Mouse (Mus musculus) liver, adult 2 months (tissue): ENCODE data around the gene Arhgef11. TPM values are rescaled to one million over a fixed set of nuclear protein-coding genes. Genes with fewer than 3 reads are reported as not detected.

Experiments used
- DNase-seq: peaks from one replicate; pipeline ENCODE4 v3.0.0-alpha.2; 2011; ENCODE audit warnings: low read depth, low spot score; ENCODE audit errors: extremely low read depth
- H3K27ac ChIP-seq: fragments of 200-500 bp; replicated peaks from 2 replicates; pipeline ENCODE4 v1.5.1; 2012; ENCODE audit warnings: low read depth, mild to moderate bottlenecking, control low read depth, inconsistent platforms, low read length; ENCODE audit not compliant: insufficient read depth
- H3K27me3 ChIP-seq: fragments of 200-500 bp; 2 replicates; pipeline ENCODE4 v1.6.1; 2012; ENCODE audit warnings: mild to moderate bottlenecking, moderate library complexity, low read length, inconsistent platforms; ENCODE audit not compliant: control insufficient read depth, insufficient read depth
- H3K36me3 ChIP-seq: fragments of 200-500 bp; 2 replicates; pipeline ENCODE4 v1.6.1; 2012; ENCODE audit warnings: low read length, inconsistent platforms; ENCODE audit not compliant: control insufficient read depth, insufficient read depth
- H3K4me1 ChIP-seq: fragments of 200-500 bp; 2 replicates; pipeline ENCODE4 v1.6.1; 2011; ENCODE audit warnings: low read length; ENCODE audit not compliant: control insufficient read depth, insufficient read depth
- H3K4me3 ChIP-seq: fragments of 200-500 bp; 2 replicates; pipeline ENCODE4 v1.5.1; 2011; ENCODE audit warnings: low read depth, mild to moderate bottlenecking, control low read depth, low read length, moderate library complexity; ENCODE audit not compliant: insufficient read depth
- H3K79me2 ChIP-seq: fragments of 200-500 bp; 2 replicates; pipeline ENCODE4 v1.6.1; 2012; ENCODE audit warnings: inconsistent platforms, mild to moderate bottlenecking, low read length, moderate library complexity; ENCODE audit not compliant: control insufficient read depth, insufficient read depth
- H3K9ac ChIP-seq: fragments of 200-500 bp; 2 replicates; pipeline ENCODE4 v1.6.1; 2012; ENCODE audit warnings: low read depth, mild to moderate bottlenecking, control low read depth, inconsistent platforms, low read length
- CTCF ChIP-seq: fragments of 200-500 bp; IDR thresholded peaks from 2 replicates; pipeline ENCODE4 v1.5.1; 2011; ENCODE audit warnings: low read depth, low read length, control low read depth
- POLR2A ChIP-seq: fragments of 200-500 bp; IDR thresholded peaks from 2 replicates; pipeline ENCODE4 v1.6.1; 2011; ENCODE audit warnings: low read length, control low read depth; ENCODE audit not compliant: insufficient read depth; ENCODE audit errors: extremely low read depth
- WGBS: fragments of 180-500 bp; shearing (Covaris S2); methylation state at CpG from one replicate; pipeline ENCODE4 v1.1.7; 2018; 5-methylcytosine and 5-hydroxymethylcytosine counted together
- polyA plus RNA-seq: library from polyadenylated mRNA; depleted of rRNA; stranded (reverse); fragments of >200 nt; gene quantifications from 2 replicates; pipeline ENCODE4 v1.2.3, GENCODE M21; 2012
- total RNA-seq: library from RNA; depleted of rRNA; stranded (reverse); fragments of >200 nt; gene quantifications from 2 replicates; pipeline ENCODE4 v1.2.3, GENCODE M21; 2014

The Arhgef11 gene
- total and polyA plus RNA-seq, 2 experiments: 12.6 to 16.4 TPM

DNA sequence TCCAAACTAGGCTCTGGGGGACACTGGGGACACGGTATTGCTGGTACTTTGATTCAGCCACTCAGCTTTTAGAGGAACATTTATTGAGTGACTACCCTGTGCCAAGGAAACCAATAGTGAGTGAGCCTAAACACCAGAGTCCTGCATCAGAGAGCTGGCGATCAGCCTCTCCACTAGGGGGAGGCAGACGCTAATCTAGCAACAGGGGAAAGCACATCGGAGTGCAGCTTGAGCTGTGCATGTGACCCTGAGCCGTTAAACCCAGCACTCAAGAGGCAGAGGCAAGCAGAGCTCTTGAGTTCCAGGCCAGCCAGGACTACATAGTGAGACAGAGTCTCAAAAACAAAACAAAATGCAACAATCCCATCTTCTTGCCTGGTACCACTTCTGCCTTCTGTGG is 131.7 kb downstream of the Arhgef11 start:
- no peaks in the 10 kb centered on the region for H3K27me3 ChIP-seq
- TF ChIP-seq CTCF (peak; percentile 90), POLR2A (no peak)
- 7% methylated on average over 5 of the region's 5 CpGs for WGBS
- H3K4me3 ChIP-seq: no peak overlapping the region
- H3K36me3 ChIP-seq: no peaks in the 10 kb centered on the region
- H3K27ac ChIP-seq: no peak overlapping the region
- DNase-seq: peak; percentile 48
- no peak overlapping the region for H3K9ac ChIP-seq
- no peaks in the 10 kb centered on the region for H3K79me2 ChIP-seq
- no peaks in the 10 kb centered on the region for H3K4me1 ChIP-seq

DNA sequence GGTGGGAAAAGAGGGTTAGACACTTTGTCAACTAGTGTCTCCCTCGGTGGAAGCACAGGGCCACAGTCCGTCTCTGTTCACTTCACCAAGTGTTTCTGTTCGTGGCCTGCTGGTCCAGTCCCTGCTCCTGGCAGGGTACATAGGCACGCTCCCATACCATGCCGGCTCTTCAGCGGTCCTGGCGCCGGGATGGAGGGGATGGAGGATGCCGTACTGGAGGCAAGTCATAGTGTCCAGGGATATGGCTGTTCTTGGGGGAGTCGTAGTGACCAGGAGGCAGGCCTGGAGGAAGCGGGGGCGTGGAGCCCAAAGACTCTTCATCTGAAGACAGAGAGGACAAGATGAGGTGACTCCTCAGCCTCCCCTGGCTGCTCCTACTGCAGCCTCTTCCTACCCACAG is 132.6 kb downstream of the Arhgef11 start:
- Histone ChIP-seq H3K4me1 (no peaks in the 10 kb centered on the region), H3K9ac (no peak overlapping the region), H3K27me3 (no peaks in the 10 kb centered on the region), H3K4me3 (no peak overlapping the region), H3K27ac (no peak overlapping the region), H3K36me3 (no peaks in the 10 kb centered on the region), H3K79me2 (no peaks in the 10 kb centered on the region)
- 90% methylated on average over 12 of the region's 12 CpGs for WGBS
- no peak for TF ChIP-seq CTCF
- no peak for TF ChIP-seq POLR2A
- no peak for DNase-seq

DNA sequence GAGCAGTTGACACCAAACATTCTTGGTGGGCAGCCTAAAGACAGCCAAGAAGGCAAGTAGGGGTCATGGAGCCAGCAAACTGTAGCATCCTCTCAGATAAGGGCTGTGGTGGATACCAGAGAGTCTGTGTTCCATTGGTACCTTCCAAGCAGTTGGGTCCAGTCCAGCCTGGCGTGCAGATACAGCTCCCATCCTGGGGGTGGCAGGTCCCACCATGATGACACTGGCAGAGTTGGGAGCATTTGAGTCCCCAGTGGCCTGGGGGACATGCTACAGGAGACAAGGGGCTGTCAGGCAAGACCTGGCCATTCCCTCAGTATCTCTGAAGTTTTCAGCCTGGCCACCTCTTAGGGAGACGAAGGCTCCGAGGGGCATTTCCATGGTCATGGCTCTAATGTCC is 135.2 kb downstream of the Arhgef11 start:
- H3K36me3 ChIP-seq: no peaks in the 10 kb centered on the region
- DNase-seq: no peak
- H3K4me3 ChIP-seq: no peak overlapping the region
- H3K4me1 ChIP-seq: peaks cover 2% of the 10 kb centered on the region; the same call in 1 of the 2 replicates
- H3K27me3 ChIP-seq: no peaks in the 10 kb centered on the region
- TF ChIP-seq POLR2A (no peak), CTCF (no peak)
- no peaks in the 10 kb centered on the region for H3K79me2 ChIP-seq
- H3K9ac ChIP-seq: no peak overlapping the region
- 92% methylated on average over 3 of the region's 3 CpGs for WGBS
- no peak overlapping the region for H3K27ac ChIP-seq

DNA sequence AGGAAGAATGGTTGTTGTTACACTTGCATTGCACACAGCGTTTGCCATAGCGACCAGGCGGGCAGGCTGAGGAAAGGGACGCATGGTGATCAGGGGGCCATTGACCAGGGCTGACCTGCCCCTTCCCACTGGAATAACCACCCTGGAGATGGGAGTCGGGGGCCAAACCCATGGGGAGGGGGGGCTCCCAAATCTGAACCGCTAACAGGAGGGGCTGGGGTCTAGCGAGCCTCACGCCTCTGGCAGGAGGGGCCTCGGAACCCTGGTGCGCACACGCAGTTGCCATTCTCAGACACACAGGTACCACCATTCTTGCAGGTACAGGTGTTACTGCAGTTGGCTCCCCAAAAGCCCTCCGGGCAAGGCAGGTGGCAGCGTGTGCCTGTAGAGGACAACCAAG is 136.5 kb downstream of the Arhgef11 start:
- Histone ChIP-seq H3K79me2 (no peaks in the 10 kb centered on the region), H3K27ac (no peak overlapping the region), H3K9ac (no peak overlapping the region), H3K4me3 (no peak overlapping the region), H3K4me1 (peaks cover 2% of the 10 kb centered on the region; the same call in 1 of the 2 replicates), H3K36me3 (no peaks in the 10 kb centered on the region), H3K27me3 (no peaks in the 10 kb centered on the region)
- no peak for TF ChIP-seq POLR2A
- TF ChIP-seq CTCF: no peak
- no peak for DNase-seq
- 86% methylated on average over 13 of the region's 13 CpGs for WGBS

DNA sequence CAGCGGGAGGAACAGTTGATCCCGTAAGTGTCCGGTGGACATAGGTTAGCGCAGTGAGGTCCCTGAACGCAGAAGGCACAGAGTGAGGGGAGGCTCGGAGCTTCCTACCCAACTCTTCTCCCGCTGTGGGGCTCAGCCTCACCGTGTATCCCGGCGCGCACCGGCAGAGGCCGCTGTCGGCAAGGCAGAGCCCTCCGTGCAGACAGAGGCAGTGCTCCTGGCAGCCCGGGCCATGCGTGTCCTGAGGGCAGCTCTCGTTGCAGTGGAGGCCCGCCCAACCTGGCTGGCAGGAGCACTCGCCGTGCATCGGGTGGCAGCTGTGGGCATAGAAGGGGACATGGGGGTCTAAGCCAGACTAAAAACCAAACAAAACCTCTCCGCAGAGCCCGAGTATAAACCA is 138.6 kb downstream of the Arhgef11 start:
- H3K4me1 ChIP-seq: peaks cover 2% of the 10 kb centered on the region; the same call in 1 of the 2 replicates
- peak; percentile 18 for DNase-seq
- 0 out of 2 replicates have a peak overlapping the region, but pooled peaks have one; percentile 18 for H3K9ac ChIP-seq
- TF ChIP-seq CTCF (peak; percentile 95), POLR2A (no peak)
- no peaks in the 10 kb centered on the region for H3K27me3 ChIP-seq
- WGBS: 10% methylated on average over 24 of the region's 24 CpGs
- H3K36me3 ChIP-seq: no peaks in the 10 kb centered on the region
- H3K4me3 ChIP-seq: no peak overlapping the region
- no peaks in the 10 kb centered on the region for H3K79me2 ChIP-seq
- H3K27ac ChIP-seq: no peak overlapping the region

DNA sequence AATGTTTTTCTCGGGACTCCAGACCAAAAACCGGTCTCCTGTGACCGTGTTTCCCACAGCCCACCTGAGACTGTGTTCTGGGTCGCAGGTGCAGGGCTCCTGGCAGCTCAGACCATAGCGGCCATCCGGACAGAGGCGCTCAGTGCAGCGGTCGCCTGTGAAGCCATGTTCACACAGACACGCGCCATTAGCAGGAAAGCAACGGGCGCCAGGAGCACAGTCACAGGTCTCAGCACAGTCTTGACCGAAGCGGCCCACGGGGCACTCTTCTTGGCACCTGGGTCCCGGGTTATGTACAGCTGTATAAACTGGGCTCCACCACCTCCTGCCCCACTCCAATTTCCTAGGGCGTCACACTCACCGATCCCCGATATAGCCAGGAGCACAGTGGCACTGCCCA is 139.1 kb downstream of the Arhgef11 start:
- Histone ChIP-seq H3K27ac (no peak overlapping the region), H3K9ac (no peak overlapping the region), H3K4me1 (peaks cover 2% of the 10 kb centered on the region; the same call in 1 of the 2 replicates), H3K79me2 (no peaks in the 10 kb centered on the region), H3K27me3 (no peaks in the 10 kb centered on the region), H3K4me3 (no peak overlapping the region), H3K36me3 (no peaks in the 10 kb centered on the region)
- WGBS: 63% methylated on average over 20 of the region's 20 CpGs
- DNase-seq: no peak
- TF ChIP-seq POLR2A: no peak
- no peak for TF ChIP-seq CTCF
